Mouse (Mus musculus) C2C12 (cell line): ENCODE data around the gene Elfn2.

Experiments
- CTCF ChIP-seq: IDR thresholded peaks from one replicate; pipeline ENCODE4 v1.5.1; 2011; ENCODE audit not compliant: control insufficient read depth, insufficient read depth, insufficient read length
- MAX ChIP-seq: IDR thresholded peaks from one replicate; pipeline ENCODE4 v1.6.1; 2011; ENCODE audit warnings: mild to moderate bottlenecking, control low read depth
- MYOD1 ChIP-seq: IDR thresholded peaks from one replicate; pipeline ENCODE4 v1.6.1; 2011; ENCODE audit warnings: low read depth; ENCODE audit not compliant: control insufficient read depth, insufficient read length
- USF1 ChIP-seq: IDR thresholded peaks from one replicate; pipeline ENCODE4 v1.6.1; 2011; ENCODE audit warnings: low read depth, mild to moderate bottlenecking, control low read depth, moderate library complexity

DNA sequence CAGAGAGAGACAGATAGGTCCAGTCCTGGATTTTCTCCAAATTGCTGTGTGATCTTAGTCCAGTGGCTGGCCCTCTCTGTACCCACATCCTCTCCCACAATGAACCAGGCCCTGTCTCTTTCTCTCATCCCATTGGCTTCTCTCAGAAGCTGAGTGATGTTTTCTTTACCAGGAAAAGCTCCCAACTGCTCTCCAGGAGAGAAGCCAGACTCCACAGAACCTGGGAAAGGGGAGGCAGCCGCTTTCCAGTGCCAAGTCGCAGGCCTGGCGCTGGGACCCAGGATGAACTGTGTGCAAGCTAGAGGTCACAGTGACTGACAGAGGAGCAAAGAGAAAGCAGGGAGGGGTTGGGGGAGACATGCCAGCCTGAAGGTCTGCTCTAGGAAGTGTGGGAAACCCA is 93.6 kb downstream of the Elfn2 start:
- TF ChIP-seq CTCF, result no peak
- no peak for TF ChIP-seq MYOD1
- TF ChIP-seq USF1, result no peak
- TF ChIP-seq MAX, result no peak
